Mouse (Mus musculus): ENCODE measurements at regions not wholly inside any gene's neighbourhood (a gene's known extent, or its start where the extent isn't known, plus 50 kb on each side); places are given as distances from the start of the nearest gene placed in this dataset.

DNA sequence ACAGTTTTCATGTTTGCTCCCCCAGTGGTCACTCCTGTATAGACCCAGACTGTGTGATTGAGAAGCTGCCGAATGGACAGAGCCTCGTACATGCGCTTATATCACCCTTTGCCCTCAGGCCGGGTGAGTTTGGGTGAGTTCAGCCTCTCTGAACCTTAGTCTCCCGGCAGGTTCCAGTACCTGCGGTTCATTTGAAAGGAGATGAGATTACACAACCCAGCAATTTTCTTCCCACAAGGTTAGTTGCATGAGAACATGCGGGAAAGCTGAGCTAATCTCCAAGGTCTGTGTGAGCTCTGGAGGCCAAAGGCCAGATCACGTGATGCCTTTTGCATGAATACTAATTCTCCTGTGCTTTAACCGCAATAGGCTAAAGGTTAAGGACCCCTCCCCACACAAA, 378.1 kb upstream of the Tbx3 start:
- no peak overlapping the region for H3K4me3 ChIP-seq (ENCODE audit: low read length)
- H3K4me2 ChIP-seq (ENCODE audit: low read depth, low read length) = no peak overlapping the region
- H3K36me3 ChIP-seq (ENCODE audit: control insufficient read depth, insufficient read depth, low read length) = no peaks in the 10 kb centered on the region
- H3K4me1 ChIP-seq (ENCODE audit: control insufficient read depth, insufficient read depth, low read length) = peaks cover 2% of the 10 kb centered on the region; the same call in 1 of the 2 replicates
- H3K9ac ChIP-seq (ENCODE audit: low read depth, low read length) = 0 out of 2 replicates have a peak overlapping the region, but pooled peaks have one; percentile 12
- ATAC-seq = peak; percentile 82
- 50% methylated on average over 9 of the region's 9 CpGs for WGBS
- H3K27me3 ChIP-seq (replicated peaks; ENCODE audit: control insufficient read depth, insufficient read depth, low read length) = no peaks in the 10 kb centered on the region
- peak overlapping the region; percentile 59; the same call in 1 of the 2 replicates for H3K27ac ChIP-seq (ENCODE audit: low read length)
- H3K9me3 ChIP-seq (ENCODE audit: control insufficient read depth, low read length) = 0 out of 2 replicates have a peak, but pooled peaks cover 3% of the 10 kb centered on the region

DNA sequence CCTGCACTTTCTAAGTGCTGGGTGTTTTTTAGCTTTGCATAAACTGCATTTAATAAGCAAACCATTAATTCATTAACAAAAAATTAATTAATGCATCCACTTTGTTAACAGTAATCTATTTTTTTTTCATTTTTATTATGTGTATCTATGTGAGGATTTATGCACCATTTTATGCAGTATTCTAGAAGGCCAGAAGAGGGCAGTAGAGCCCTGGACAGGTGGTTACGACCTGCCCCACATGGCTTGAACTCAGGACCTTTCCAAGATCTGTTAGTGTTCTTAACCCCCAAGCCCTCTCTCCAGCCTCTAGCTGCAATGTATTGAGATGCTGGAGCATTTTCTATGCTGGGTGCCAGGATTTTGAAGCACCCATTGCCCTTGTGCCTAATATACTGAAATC, 377.6 kb upstream of the Tbx3 start:
- 97% methylated on average over 1 of the region's 1 CpGs for WGBS
- Histone ChIP-seq H3K9me3 (ENCODE audit: control insufficient read depth, low read length) (0 out of 2 replicates have a peak, but pooled peaks cover 3% of the 10 kb centered on the region), H3K27ac (ENCODE audit: low read length) (no peak overlapping the region)

DNA sequence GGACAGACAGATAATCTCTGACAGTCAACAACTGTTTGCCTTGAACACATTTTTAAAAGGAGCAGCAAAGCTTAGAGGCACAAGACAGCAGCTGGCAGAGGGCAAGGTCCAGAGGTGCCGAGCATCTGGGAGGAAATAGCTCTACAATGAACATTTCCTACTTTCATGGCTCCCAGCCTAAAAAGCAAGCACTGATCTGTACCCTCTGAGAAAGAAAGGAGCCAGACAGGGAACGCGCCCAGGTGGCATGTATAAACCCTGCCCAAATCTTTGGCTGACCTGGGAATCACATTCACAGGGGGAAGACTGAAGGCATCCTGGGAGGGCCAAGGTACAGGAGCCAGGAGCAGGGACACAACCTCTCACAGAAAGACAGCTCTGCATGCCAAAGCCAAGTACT, 371.2 kb upstream of the Tbx3 start:
- Histone ChIP-seq H3K27ac (ENCODE audit: low read length) (no peak overlapping the region), H3K9ac (ENCODE audit: low read depth, low read length) (no peak overlapping the region), H3K36me3 (ENCODE audit: control insufficient read depth, insufficient read depth, low read length) (no peaks in the 10 kb centered on the region), H3K27me3 (replicated peaks; ENCODE audit: control insufficient read depth, insufficient read depth, low read length) (no peaks in the 10 kb centered on the region), H3K4me2 (ENCODE audit: low read depth, low read length) (no peak overlapping the region), H3K4me3 (ENCODE audit: low read length) (no peak overlapping the region), H3K4me1 (ENCODE audit: control insufficient read depth, insufficient read depth, low read length) (peaks cover 17% of the 10 kb centered on the region), H3K9me3 (ENCODE audit: control insufficient read depth, low read length) (no peaks in the 10 kb centered on the region)
- 0 out of 2 replicates have a peak, but pooled peaks have one; percentile 41 for ATAC-seq
- 67% methylated on average over 3 of the region's 3 CpGs for WGBS

More for the DNA sequence above, 377.6 kb upstream of the Tbx3 start:
- no peak for ATAC-seq
- no peak overlapping the region for H3K4me2 ChIP-seq (ENCODE audit: low read depth, low read length)
- no peaks in the 10 kb centered on the region for H3K27me3 ChIP-seq (replicated peaks; ENCODE audit: control insufficient read depth, insufficient read depth, low read length)
- peaks cover 2% of the 10 kb centered on the region; the same call in 1 of the 2 replicates for H3K4me1 ChIP-seq (ENCODE audit: control insufficient read depth, insufficient read depth, low read length)
- no peak overlapping the region for H3K4me3 ChIP-seq (ENCODE audit: low read length)
- no peak overlapping the region for H3K9ac ChIP-seq (ENCODE audit: low read depth, low read length)
- H3K36me3 ChIP-seq (ENCODE audit: control insufficient read depth, insufficient read depth, low read length) = no peaks in the 10 kb centered on the region

DNA sequence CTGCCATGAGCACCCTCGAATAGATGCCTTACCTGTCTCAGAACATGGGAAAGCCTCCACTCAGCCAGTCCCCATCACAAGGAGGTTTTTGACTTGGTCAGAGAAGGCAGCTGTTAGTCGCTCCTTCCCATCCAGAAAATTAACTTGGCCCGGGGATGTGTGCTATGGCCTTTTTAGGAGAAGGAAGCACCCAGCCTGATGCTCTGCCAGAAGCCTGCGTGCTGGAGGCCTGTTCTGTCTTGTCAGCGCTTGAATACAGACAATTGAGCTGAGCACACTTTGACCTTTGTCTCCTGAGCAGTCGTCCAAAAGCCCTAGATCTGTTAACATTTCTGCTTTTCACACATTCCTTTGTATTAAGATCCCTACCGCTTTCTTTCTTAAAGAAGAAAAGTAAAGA, 370.4 kb upstream of the Tbx3 start:
- no peaks in the 10 kb centered on the region for H3K36me3 ChIP-seq (ENCODE audit: control insufficient read depth, insufficient read depth, low read length)
- no peak overlapping the region for H3K4me2 ChIP-seq (ENCODE audit: low read depth, low read length)
- H3K27ac ChIP-seq (ENCODE audit: low read length) = no peak overlapping the region
- H3K4me1 ChIP-seq (ENCODE audit: control insufficient read depth, insufficient read depth, low read length) = peaks cover 17% of the 10 kb centered on the region
- 27% methylated on average over 7 of the region's 7 CpGs for WGBS
- 0 out of 2 replicates have a peak, but pooled peaks have one; percentile 52 for ATAC-seq
- no peak overlapping the region for H3K4me3 ChIP-seq (ENCODE audit: low read length)
- H3K9ac ChIP-seq (ENCODE audit: low read depth, low read length) = no peak overlapping the region
- no peaks in the 10 kb centered on the region for H3K9me3 ChIP-seq (ENCODE audit: control insufficient read depth, low read length)
- H3K27me3 ChIP-seq (replicated peaks; ENCODE audit: control insufficient read depth, insufficient read depth, low read length) = no peaks in the 10 kb centered on the region

DNA sequence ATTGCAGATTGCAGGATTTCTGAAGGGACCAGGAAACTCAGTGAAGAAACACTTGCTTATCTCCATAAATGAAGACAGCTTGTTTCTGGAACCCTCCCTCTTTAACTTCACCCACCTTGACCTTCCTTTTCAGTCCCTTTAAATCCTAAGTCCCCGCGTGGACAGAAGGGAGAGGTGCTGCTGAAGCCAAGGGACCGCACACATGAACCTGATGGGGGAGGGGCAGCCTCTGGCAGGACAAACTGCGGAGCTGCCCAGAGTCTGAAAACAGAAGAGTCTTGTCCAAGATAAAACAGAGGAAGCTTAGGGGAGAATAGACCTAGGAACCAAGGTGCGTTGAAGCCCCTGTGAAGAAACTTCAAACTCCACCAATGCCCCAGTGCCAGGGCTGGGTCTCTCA, 368.9 kb upstream of the Tbx3 start:
- Histone ChIP-seq H3K27ac (ENCODE audit: low read length) (no peak overlapping the region), H3K27me3 (replicated peaks; ENCODE audit: control insufficient read depth, insufficient read depth, low read length) (no peaks in the 10 kb centered on the region), H3K9ac (ENCODE audit: low read depth, low read length) (no peak overlapping the region), H3K4me1 (ENCODE audit: control insufficient read depth, insufficient read depth, low read length) (peaks cover 17% of the 10 kb centered on the region), H3K9me3 (ENCODE audit: control insufficient read depth, low read length) (no peaks in the 10 kb centered on the region), H3K36me3 (ENCODE audit: control insufficient read depth, insufficient read depth, low read length) (no peaks in the 10 kb centered on the region), H3K4me2 (ENCODE audit: low read depth, low read length) (no peak overlapping the region), H3K4me3 (ENCODE audit: low read length) (no peak overlapping the region)
- ATAC-seq = 0 out of 2 replicates have a peak, but pooled peaks have one; percentile 18
- WGBS = 41% methylated on average over 5 of the region's 5 CpGs

DNA sequence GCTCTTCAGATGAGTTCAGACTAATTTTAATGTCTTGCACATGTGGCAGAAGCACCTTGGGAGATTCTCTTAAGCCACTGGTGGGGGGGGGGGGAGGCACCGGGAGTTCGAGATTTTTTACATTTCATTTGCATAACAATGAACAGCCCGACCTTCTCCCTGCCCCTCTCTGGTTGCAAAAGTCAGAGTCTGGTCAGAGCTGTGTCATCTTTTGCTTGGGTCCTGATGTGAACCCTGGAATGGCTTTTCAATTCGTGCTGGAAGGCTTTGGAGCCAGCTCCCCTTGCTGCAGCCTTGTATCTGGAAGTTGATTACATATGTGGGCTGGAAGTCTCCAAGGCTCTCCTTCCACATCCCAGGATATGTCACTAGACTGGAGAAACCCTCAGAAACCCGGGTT, 365.7 kb upstream of the Tbx3 start:
- no peak overlapping the region for H3K9ac ChIP-seq (ENCODE audit: low read depth, low read length)
- no peak overlapping the region for H3K27ac ChIP-seq (ENCODE audit: low read length)
- H3K4me1 ChIP-seq (ENCODE audit: control insufficient read depth, insufficient read depth, low read length) = peaks cover 10% of the 10 kb centered on the region; the same call in 1 of the 2 replicates
- WGBS = 20% methylated on average over 5 of the region's 5 CpGs
- H3K36me3 ChIP-seq (ENCODE audit: control insufficient read depth, insufficient read depth, low read length) = no peaks in the 10 kb centered on the region
- no peak for ATAC-seq
- H3K4me3 ChIP-seq (ENCODE audit: low read length) = no peak overlapping the region
- no peaks in the 10 kb centered on the region for H3K27me3 ChIP-seq (replicated peaks; ENCODE audit: control insufficient read depth, insufficient read depth, low read length)
- H3K9me3 ChIP-seq (ENCODE audit: control insufficient read depth, low read length) = no peaks in the 10 kb centered on the region
- no peak overlapping the region for H3K4me2 ChIP-seq (ENCODE audit: low read depth, low read length)

DNA sequence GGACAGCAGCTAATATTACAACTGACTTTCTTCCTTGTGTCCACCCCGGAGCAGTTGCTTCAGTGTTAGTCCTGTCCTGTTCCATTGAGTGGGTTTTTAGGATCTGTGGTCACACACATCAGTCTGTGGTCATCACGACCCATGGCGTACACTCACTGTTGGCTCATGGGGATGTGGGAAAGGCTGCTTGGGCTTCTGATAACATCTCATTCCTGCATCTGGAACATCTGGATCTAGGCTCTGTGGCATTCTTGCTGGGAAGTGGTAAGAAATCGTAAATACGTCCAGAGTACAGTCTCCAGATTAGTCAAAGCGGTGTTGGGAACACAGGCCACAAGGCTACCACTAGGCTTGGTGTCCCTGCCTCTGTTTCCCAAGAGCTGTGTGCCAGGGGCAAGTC, 362.7 kb upstream of the Tbx3 start:
- Histone ChIP-seq H3K27ac (ENCODE audit: low read length) (no peak overlapping the region), H3K4me2 (ENCODE audit: low read depth, low read length) (no peak overlapping the region), H3K36me3 (ENCODE audit: control insufficient read depth, insufficient read depth, low read length) (no peaks in the 10 kb centered on the region), H3K27me3 (replicated peaks; ENCODE audit: control insufficient read depth, insufficient read depth, low read length) (no peaks in the 10 kb centered on the region), H3K9me3 (ENCODE audit: control insufficient read depth, low read length) (no peaks in the 10 kb centered on the region), H3K4me1 (ENCODE audit: control insufficient read depth, insufficient read depth, low read length) (peaks cover 4% of the 10 kb centered on the region; the same call in 1 of the 2 replicates), H3K9ac (ENCODE audit: low read depth, low read length) (no peak overlapping the region), H3K4me3 (ENCODE audit: low read length) (no peak overlapping the region)
- WGBS = 92% methylated on average over 6 of the region's 6 CpGs
- ATAC-seq = no peak

DNA sequence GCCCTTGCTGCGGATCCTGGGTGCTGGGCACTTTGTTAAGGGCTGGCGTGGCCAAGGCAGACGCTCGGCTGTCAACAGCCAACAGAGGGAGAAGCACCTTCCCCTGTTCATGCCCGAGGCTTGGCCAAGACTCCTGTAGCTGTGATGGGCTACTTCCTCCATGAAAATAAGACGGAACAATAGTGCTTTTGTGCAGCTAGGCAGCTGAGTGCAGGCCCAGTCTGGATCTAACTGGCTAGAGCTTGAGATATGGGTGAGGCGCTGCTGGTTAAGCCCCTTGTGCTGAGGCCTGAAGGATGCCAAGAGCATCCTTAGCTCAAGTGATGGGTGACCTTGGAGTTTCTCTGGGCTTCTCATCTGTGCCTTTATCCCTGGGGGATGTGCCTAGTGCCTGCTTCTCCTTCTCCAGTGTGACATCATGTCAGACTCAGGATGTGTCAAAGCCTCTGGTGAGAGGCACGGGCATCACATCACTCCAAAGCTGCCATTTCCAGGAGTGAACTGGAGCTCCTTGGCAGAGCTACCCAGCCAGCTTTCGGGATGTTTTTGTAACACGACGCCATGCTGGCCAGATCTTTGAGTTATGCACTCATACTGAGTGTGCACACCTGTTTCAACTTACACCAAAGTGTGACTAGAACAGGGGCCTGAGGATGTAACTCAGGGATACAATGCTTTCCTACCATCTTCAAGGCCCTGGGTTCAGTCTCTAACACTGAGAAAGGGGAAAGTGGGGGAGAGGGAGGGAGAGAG, 360.1 kb upstream of the Tbx3 start:
- no peaks in the 10 kb centered on the region for H3K27me3 ChIP-seq (replicated peaks; ENCODE audit: control insufficient read depth, insufficient read depth, low read length)
- no peak overlapping the region for H3K4me2 ChIP-seq (ENCODE audit: low read depth, low read length)
- H3K36me3 ChIP-seq (ENCODE audit: control insufficient read depth, insufficient read depth, low read length) = no peaks in the 10 kb centered on the region
- no peak overlapping the region for H3K27ac ChIP-seq (ENCODE audit: low read length)
- no peaks in the 10 kb centered on the region for H3K9me3 ChIP-seq (ENCODE audit: control insufficient read depth, low read length)
- WGBS = 71% methylated on average over 11 of the region's 11 CpGs
- ATAC-seq = no peak
- H3K4me3 ChIP-seq (ENCODE audit: low read length) = no peak overlapping the region
- peaks cover 9% of the 10 kb centered on the region; the same call in 1 of the 2 replicates for H3K4me1 ChIP-seq (ENCODE audit: control insufficient read depth, insufficient read depth, low read length)
- H3K9ac ChIP-seq (ENCODE audit: low read depth, low read length) = no peak overlapping the region

DNA sequence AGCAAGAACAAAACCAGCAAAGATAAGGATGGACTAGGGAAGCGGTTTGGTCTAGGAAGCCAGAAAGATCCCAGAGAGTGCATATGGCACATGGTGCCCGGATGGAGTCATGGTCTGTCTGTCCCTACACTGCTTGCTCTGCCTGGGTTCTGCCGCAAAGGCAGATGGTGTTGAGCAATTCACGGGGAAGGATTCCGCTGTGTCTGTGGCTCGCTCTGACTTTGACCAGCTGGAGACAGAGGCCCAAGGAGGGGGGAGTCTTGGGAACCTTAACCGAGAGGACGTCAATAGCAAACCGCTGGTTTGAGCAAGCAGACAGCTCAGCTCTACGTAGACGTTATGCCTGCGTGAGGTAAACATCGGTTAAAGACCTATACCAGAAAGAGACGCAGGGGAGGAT, 357.7 kb upstream of the Tbx3 start:
- Histone ChIP-seq H3K27me3 (replicated peaks; ENCODE audit: control insufficient read depth, insufficient read depth, low read length) (no peaks in the 10 kb centered on the region), H3K4me3 (ENCODE audit: low read length) (no peak overlapping the region), H3K36me3 (ENCODE audit: control insufficient read depth, insufficient read depth, low read length) (no peaks in the 10 kb centered on the region), H3K4me1 (ENCODE audit: control insufficient read depth, insufficient read depth, low read length) (peaks cover 9% of the 10 kb centered on the region; the same call in 1 of the 2 replicates), H3K9ac (ENCODE audit: low read depth, low read length) (no peak overlapping the region), H3K9me3 (ENCODE audit: control insufficient read depth, low read length) (no peaks in the 10 kb centered on the region), H3K4me2 (ENCODE audit: low read depth, low read length) (no peak overlapping the region), H3K27ac (ENCODE audit: low read length) (no peak overlapping the region)
- 50% methylated on average over 14 of the region's 14 CpGs for WGBS
- peak; percentile 56 for ATAC-seq
